Mouse (Mus musculus) erythroid progenitor cell, adult 5-6 weeks (primary cell): ENCODE results near the gene A930018P22Rik. TPM values are rescaled to one million over a fixed set of nuclear protein-coding genes. Genes with fewer than 3 reads are reported as not detected.
A peak's percentile ranks its signal among the peaks of the same experiment; 100 is the strongest.
"Not testable (repeated sequence)": the region's sequence is repeated elsewhere in the genome, so short reads cannot be mapped to it uniquely, and the experiment has no call there.

ENCODE experiments used
- ATAC-seq: replicated peaks from 2 replicates; pipeline ENCODE4 v1.8.0; 2016; ENCODE audit warnings: moderate number of reproducible peaks, mild to moderate bottlenecking, moderate TSS enrichment, inconsistent platforms; ENCODE audit not compliant: poor library complexity, low FRiP score, severe bottlenecking
- total RNA-seq, 2 experiments: library from RNA; stranded (forward) in 1 of 2; stranded (reverse) in 1 of 2; fragments of 150-400 nt in 1 of 2; fragments of 186-747, 209-891 nt in 1 of 2; gene quantifications; 2 replicates each; pipeline versions ENCODE4 v1.2.3 to v1.2.4; 2015 to 2017; ENCODE audit warnings: low replicate concordance in 2 of 2

Gene A930018P22Rik
- total RNA-seq, 2 experiments from 2014 or later, result 1.7 TPM; not detected in 1

DNA sequence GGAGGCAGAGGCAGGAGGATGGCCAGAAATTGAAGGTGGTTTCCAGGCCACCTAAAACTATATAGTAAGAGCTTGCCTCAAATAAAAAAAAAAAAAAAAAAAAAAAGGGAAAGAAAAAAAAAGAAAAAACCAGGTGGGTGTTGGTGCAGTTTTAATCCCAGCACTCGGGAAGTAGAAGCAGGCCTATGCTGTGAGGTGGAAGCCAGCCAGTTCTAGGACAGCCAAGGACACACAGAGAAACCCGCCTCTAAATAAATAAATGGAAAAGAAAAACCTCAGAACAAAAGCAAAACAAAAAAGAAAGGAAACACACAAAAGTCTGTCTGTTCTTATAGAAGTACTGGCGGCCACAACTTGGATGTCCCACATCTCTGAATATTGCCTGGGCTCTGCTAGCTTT is 7.7 kb upstream of the A930018P22Rik start:
- no peak for ATAC-seq

DNA sequence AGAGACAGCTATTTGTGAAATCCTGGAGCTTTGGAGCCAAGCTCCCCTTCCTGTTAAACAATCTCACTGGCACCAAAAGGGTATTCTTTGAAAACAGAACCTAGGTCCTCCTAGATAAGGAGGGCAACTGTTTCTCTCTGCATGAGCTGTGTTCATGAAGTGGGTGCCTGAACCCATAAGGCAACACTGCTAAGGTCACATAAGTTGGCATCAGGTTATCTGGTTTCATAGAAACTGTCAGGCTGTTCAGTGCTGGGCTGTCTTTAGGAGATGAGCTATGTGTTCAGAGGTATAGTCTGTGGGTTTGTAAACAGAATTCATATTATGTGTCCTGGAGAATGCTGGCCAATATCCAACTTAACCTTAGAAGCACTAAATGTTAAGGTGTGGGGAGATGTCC is 5.4 kb upstream of the A930018P22Rik start:
- not testable (repeated sequence) for ATAC-seq

DNA sequence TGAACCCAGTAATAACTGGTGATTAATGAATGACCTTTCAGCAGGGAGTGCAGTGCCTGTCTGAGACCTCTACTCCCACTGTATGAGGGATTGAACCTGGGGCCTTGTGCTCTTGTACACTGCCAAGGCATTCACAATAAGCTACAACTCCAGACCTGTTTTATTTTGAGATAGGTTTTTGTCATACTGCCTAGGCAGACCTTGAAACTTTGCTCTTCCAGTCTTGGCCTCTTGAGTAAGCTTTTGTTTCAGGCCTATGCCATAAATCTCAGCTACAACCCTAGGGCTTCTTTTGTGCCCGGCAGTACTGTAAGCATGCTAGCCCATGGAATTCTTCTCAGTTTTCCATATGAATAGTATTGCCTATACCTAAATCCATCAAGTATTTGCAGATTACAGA is 3.5 kb upstream of the A930018P22Rik start:
- ATAC-seq, result no peak

DNA sequence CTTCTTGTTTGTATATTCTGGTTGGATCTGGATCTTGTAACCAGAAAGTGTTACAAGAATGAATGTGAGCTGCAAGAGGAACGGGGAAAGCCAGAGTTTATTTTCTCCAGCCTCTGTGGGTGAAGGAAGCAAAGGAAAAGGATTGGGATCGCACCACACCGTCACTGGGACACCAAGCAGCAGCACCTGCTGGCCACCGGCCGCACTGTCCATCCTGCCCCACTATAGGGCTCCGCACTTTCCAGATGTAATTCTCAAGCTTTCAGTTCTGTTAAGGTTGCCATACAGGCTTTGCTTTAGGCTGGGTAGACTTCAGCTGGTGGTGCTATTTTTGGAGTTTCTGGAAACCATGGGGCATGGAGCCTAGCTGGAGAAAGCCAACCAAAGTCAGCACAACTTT is 2.3 kb upstream of the A930018P22Rik start:
- no peak for ATAC-seq

DNA sequence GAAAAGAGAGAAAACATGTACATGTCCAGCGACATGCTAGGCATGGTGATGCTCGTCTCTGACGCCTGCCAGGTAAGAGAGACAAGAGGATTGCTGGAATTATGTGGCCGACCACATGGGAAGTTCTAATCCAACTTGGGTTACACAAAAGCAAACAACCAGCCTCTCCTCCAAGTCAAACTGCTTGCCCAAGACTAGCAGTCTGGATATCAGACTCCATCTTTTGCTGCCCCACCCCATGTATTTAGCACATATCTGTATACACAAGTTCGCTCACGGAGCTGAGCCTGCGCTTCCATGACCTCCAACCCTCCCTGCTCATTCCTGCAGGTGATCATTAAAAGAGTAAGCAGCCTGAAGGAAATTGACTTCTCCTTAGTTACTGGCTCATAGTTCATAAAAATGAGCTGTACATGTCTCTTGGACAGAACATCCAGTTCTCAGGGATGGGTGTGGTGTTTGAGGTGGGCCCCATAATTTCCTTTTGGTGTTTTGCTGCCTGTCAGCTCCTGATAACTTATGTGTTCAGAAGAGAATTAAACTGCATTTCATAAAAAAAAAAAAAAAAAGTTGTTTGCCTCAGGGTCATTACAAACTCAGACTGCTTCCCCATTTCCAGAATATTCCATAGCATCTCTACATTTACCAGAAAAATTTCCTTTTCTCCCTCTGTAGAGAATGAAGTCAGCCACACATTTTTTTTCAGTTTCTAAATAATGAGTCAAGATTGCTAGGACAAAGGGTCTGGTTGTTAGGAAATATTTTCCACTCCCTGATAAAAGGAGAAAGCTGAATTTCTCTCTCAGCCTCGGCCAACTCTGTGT is 676 bp upstream of the A930018P22Rik start:
- ATAC-seq, result peak; percentile 77

DNA sequence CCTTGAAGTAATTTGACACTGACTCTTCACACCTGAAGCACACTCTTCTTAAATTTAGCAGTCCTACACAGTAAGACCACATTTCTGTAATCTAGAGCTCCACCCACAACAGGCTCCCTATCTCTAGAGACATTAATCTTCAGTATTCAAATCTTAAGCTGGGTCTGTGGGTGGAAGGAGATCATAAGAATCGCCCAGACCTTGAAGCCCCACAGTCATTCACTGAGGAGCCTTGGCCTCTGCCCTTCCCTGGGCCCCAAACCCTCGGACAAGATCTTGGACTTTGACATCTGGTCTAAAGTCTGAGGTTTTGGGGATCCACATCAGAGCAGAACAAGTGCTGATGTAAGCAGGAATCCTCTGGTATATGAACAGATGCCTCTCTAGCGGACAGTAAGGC is 971 bp downstream of the A930018P22Rik start:
- ATAC-seq, result peak; percentile 7; the same call in 1 of the 2 replicates

DNA sequence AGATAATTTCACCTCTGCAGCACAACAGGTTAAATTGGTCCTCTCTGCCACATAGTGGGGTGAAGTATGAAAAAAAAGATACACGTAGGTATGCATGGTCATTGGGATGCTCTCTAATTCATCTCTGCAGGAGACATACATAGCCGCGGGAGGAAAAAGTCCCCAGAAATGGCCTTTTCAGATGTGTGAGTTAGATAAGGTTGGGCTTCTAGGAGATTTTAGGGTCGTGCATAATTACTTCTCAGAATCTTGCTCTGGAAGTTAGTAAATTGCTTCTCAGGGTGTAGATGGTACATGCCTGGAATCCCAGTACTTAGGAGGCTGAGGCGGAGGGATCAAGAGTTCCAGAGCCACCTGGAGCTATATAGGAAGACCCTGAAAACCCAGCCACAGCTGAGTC is 1.5 kb downstream of the A930018P22Rik start:
- no peak for ATAC-seq

DNA sequence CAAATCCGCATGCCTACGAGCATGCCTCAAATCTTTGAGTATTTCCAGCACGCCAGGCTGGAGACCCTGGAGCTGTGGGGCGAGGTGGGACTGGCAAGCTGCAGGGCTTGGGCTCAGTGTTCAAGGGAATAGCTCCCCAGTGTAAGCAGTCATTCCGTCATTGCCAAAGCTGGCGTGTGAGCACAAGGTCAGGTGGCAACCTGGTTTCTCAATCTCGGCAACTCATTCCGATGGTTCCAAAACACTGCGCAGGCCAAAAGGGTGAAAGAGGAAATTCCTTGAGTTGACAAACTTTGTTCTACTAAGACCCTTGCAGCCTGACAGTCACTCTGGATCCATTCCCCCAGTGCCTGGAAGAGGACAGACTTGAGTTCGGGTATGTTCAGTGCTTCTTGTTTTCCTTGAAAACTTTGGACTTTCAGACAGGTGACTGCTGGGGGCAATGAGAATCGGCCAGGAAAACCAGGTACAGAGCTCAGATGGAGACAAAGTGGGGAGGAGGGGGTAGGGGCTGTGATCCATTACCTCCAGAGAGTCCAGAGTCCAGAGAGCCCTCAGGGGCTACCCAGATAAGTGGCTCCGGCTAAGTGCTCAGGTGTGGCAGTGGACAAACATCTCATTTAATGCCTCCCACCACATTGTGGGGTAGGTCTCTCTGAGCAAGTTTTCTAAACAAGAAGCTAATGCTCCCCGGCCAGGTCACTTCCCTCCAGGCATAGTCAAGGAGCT is 6.4 kb downstream of the A930018P22Rik start:
- ATAC-seq, result no peak

DNA sequence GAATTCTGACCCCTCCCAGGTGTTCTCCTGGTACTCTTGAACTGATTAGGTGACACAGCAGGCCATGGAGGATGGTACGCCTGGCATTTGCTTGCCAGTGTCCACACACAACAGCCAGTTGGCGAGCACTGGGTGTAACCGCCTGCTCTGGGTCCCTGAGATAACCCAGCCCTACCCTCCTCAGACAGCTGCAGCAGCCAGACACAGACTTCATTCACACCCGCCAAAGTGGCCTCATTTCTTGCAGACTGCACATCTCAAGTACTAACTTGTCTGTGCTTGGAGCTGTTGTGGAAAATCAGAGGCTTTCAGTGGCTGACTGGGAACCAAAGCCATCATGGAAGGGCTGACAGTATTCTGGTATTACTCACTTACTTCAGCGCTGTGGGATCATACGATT is 7.6 kb downstream of the A930018P22Rik start:
- peak; percentile 96 for ATAC-seq

DNA sequence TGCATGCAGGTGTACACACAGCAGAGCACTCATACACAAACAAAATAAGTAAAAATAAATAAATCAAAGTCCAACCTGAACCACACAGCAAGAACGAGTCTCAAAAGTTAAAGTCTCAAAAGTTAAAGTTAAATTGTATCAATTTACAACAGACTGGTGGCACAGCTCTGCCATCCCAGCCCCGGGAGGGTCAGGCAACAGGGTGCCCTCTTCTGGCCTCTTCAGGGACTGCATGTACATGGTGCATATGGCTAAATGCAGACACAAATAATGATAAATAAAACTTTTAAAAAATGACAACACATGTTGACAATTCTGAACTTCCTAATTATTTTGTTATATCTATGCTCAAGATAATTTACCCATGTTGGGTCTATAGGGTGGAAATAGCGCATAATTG is 8.4 kb downstream of the A930018P22Rik start:
- ATAC-seq, result peak; percentile 64

DNA sequence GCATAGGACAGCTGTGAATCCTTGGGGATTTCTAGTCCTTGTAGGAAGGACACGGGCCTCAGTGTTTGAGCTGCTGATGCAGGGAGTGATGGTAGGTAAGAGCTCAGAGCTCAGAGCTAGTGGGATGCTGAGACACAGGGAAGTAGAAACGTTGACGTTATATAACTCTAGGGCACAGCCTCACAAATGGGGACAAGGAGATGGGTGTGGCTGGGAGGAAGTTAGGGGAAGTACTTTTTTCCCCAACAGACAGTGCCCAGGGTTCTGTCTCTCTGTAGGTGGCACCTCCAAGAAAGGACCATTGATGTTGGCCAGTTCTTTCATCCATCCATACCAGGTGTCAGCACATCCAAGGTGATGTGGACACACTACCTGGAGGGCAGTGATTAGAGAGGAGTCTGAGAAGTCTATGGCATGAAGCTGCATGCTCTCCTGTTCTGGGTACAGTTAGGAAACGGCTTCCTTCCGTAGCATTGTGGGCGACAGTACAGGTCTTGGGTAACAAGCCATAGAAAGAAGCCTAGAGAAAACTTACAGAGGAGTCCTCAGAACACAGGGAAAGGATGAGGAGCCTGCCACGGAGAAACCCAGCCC is 9.8 kb downstream of the A930018P22Rik start:
- no peak for ATAC-seq

DNA sequence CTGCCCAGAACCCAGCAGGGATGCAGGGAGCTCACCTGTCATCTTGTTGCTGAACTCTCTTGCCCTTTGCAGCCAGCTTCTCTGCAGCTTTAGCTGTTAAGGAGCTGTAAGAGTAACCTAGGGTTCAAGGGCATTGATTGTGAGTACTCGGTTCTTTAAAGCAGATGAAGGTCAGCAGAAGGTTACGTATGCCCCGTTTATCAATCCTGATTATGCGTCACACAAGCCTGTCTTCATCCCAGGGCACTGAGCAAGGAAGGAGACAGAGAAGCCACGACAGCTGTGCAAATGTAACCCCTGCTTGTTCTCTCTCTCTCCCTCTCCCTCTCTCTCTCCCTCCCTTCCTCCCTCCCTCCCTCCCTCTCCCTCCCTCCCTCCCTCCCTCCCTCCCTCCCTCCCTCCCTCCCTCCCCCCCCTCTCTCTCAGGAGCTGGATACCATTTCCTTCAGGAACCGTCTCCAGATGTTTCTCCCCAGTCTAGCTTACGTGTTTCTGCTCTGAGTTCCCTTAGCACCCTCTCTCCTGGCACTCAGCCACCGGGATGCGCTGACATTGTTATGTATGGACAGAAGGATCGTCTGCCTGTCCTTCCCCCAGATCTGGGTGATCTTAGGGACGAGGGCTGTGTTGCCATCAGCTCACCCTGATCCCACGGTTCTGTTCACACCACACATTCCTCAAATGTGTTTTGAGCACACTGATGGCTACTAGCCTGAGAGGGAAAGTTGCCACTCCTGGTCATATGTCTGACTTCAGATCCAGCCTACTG is 10.7 kb downstream of the A930018P22Rik start:
- no peak for ATAC-seq

DNA sequence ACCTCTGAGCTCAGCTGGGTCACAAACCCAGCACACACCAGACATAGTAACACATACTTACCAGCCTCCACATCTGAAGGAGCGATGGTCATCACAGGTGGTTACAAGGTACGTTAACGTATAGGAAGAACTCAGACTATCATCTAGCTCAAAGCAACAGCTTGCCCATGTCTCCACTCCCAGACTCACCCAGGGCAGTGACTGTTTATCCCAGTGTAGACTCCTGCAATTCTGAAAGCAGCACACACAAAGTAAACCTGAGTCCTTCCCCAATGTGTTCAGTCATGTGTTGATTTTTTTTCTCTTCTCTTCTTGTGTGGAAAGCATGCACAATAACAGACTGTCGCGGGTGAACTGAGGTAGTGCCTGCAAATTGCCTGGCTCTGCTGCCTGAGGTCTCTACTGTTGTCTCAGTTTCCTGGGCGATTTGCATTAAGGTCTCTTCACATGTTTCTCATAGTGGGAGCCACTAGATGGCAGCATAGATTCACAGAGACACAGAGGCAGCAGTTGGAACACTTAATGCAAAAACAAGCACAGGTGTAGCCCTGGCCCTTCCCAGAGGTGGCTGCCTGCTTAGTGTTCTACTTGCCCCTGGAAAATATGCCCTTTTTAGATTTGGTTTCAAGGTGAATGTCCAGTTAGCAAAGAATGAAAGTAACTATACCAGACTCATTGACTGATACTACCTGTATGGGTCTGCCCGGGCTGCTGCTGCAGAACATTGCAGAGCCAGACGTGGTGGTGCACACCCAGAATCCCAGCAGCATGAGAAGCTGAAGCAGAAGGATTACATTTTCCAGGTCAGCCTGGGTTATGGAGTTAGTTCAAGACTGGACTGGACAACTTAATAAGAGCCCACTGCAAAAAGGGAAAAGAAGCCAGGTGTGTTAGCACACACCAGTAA is 11.8 kb downstream of the A930018P22Rik start:
- peak; percentile 33; the same call in 1 of the 2 replicates for ATAC-seq

DNA sequence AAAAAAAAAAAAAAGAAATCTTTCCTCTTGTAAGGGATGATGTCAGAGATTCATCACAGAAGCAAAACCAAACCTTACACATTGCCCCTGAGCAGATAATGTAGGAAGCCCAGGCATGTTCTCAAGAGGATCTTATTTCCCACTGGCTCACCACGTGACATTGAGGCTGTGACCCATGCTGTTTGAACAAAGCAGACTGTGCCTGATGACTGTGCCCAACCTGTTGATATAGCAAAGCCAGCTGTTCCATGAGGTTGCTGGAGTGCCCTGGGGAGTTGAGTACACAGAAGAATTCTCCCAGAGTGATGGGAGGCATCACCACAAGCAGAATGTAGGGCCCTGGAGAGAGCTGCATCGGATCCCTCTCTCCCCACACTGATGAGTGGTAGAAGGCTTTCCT is 13.4 kb downstream of the A930018P22Rik start:
- no peak for ATAC-seq

DNA sequence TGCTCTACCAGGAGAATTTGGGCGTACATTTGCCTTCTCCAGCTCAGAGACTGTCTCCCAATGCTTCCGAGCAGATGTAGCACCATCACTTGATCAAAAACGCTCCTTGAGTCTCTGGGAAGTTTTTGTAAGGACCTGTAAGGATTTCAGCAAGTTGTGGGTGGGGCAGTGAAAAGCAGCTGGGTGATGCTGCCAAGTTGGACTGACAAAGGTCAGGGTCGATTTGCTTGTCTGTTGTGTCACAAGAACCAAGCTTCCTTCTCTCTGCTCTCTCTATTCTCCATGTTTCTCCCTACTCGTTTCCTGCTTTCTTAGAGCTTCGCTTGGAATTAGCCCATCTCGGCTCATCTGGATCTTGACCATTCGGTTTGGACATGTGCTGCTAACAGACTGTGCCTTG is 19.6 kb downstream of the A930018P22Rik start:
- ATAC-seq, result no peak

DNA sequence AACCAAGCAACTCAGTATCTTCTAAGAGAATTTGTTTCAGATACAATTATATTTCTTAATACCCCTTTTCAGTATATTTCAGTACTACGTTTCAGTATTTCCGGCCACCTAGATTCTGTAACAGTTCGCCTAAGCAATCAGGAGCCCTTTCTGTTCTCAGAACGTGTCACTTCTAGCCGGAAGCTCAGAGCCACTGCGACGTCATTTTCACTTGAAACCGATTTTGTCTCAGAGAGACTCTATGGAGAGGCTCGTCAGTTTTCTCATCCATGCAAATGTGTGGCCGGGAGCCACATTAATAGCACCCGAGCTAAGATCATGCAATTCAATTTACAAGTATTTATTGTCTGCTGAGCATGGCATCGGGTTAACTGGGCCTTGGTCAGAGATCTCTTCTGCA is 21.4 kb downstream of the A930018P22Rik start:
- ATAC-seq, result no peak

DNA sequence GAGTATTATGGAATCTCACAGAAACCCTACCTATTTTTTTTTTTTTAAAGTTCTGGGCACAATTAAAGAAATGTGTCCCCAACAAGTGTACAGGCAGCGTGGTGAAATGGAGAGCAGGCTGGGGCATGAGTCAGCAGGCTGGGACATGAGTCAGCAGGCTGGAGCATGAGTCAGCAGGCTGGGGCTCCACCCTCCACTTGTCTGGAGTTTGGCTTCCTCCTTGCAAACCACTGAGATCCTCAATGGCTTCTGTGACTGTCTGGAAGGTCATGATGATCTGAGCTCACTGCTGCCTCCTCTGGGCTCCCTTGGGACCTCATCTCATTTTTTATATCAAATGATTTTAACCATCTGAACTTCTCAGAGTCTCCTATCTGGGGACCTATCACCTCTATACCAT is 23.4 kb downstream of the A930018P22Rik start:
- ATAC-seq, result peak; percentile 88

DNA sequence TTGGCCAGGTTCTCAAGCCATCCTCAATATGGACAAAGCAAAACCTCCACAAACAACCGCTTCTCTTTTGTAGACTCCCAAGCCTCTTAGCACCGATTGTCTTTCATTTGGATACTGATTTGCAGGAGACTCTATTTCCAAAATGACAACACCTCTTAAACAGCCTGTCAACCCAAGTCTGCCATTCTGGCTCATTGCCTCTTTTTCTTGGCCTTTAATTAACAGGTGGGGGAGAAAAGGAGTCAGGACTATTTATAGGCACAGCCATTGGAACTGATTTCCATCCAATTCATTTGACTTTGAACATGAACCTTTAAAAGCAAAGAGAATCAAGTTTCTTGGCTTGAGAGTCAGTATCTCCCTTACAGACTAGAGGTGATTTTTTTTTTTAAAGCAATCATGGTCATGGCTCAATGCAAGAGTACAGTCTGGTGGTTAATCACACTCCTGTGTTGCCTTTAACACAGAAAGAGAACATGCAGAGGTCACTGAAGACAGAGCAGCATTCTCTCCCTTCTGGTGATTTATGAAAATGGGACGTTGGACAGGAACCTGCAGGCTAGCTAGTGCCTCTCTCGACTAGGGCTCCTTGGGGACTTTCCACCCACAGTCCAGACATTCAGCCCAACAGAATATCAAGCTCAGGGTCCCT is 25.5 kb downstream of the A930018P22Rik start:
- ATAC-seq, result no peak
